Mouse (Mus musculus) gastrocnemius, adult 2 months (tissue): Measurements from ENCODE around the gene Dync1li2. TPM values are rescaled to one million over a fixed set of nuclear protein-coding genes. Genes with fewer than 3 reads are reported as not detected.

Experiments used
- DNase-seq: peaks from one replicate; pipeline ENCODE4 v3.0.0; 2022
- H3K27ac ChIP-seq: fragments of 200-600 bp; 2 replicates; pipeline ENCODE4 v1.8.1; 2022; ENCODE audit warnings: mild to moderate bottlenecking
- H3K4me3 ChIP-seq: fragments of 200-600 bp; 2 replicates; pipeline ENCODE4 v1.8.1; 2022; ENCODE audit warnings: mild to moderate bottlenecking, moderate library complexity
- CTCF ChIP-seq: fragments of 200-600 bp; IDR thresholded peaks from 2 replicates; pipeline ENCODE4 v1.8.1; 2022; ENCODE audit warnings: antibody characterized with exemption, mild to moderate bottlenecking, moderate library complexity
- intact Hi-C: fragments of 180-260 bp; cut with DNase I; formaldehyde crosslinking; loops from one replicate; pipeline ENCODE4 v1.15.1; 2025
- total RNA-seq, 2 experiments: library from RNA; stranded (reverse); gene quantifications; 2 replicates each; pipeline ENCODE4 v1.2.3; 2021

Gene Dync1li2
- total RNA-seq, 2 experiments from 2014 or later: 99.8 to 100 TPM

DNA sequence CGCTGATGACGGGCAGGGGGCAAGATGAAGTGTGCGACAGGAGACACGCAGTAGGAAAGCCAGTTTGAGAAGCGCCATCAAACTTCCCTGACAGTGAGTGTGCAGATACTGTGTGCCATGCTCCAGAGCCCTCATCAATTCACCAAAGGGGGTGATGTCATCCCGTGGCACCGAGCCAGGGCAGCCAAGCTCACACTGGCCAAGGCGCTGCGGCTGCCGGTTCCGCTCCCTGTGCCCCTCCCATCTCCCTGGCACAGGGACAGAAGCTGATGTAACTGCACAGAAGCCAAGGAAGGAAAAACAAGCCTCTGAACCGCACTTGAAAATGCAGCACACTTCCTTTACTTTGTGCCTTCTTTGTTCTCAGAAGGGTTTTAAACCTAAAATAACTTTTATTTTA lies 6.8 kb downstream of the Dync1li2 start:
- Histone ChIP-seq H3K27ac (peak overlapping the region; percentile 81), H3K4me3 (peak overlapping the region; percentile 53)
- intact Hi-C loops: loop anchor here (5.0 kb wide), 2 partner anchors 136 to 184 kb away; partner anchors contain the start of gene Cklf
- peak; percentile 99 for DNase-seq
- no peak for TF ChIP-seq CTCF

DNA sequence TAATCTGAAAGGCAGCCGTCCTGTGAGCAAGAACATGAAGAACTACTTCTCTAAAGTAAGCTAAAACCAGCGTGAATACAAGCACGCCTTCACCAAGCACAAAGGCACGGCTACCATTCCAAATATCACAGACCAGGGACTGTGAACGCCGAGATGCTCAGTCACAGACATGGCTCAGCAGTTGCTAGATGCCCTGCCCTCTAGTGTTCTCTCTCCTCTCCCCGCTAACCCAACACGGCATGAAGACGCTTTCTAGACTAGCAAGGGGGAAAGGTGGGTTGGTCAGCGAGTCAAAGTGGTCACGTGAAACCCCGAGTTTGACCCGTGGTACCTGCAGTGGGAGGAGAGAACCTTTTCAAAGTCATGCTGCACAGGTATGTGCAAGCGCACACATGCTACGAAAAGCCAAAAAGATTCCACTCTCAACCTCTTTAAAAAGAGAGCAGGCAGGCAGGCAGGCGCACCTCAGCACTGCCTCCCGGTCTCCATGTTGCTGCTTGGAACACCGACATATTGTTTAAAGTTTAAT lies 8.0 kb downstream of the Dync1li2 start:
- intact Hi-C loops: loop anchor here (5.0 kb wide), 3 partner anchors 38 to 183 kb away; partner anchors contain the start of genes Cklf and Cmtm4
- Histone ChIP-seq H3K4me3 (no peak overlapping the region), H3K27ac (no peak overlapping the region)
- TF ChIP-seq CTCF: peak; percentile 15; the same call in 1 of the 2 replicates
- no peak for DNase-seq

DNA sequence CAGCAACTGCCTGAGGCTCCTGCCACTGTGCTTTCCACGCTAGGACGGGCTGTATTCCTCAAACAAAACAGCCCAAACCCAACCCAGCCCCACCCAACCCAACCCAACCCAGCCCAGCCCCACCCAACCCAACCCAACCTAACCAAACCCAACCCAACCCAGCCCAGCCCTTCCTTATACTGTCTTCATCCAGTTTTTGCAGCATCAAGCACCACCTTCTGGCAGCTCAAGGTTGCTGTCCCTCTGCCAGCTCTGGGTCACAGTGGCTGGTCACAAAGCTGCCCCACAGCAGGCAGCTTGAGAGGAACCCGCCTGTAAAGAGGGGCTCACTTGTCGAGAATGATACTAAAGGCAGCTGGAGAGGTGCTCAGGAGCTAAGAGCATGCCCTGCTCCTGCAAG lies 8.6 kb downstream of the Dync1li2 start:
- 0 out of 2 replicates have a peak overlapping the region, but pooled peaks have one; percentile 28 for H3K27ac ChIP-seq
- peak; percentile 43 for DNase-seq
- no peak overlapping the region for H3K4me3 ChIP-seq
- intact Hi-C loops: loop anchor here (5.0 kb wide), 1 partner anchor 37 kb away; the partner anchor contains the start of gene Cmtm4
- peak; percentile 7; the same call in 1 of the 2 replicates for TF ChIP-seq CTCF

DNA sequence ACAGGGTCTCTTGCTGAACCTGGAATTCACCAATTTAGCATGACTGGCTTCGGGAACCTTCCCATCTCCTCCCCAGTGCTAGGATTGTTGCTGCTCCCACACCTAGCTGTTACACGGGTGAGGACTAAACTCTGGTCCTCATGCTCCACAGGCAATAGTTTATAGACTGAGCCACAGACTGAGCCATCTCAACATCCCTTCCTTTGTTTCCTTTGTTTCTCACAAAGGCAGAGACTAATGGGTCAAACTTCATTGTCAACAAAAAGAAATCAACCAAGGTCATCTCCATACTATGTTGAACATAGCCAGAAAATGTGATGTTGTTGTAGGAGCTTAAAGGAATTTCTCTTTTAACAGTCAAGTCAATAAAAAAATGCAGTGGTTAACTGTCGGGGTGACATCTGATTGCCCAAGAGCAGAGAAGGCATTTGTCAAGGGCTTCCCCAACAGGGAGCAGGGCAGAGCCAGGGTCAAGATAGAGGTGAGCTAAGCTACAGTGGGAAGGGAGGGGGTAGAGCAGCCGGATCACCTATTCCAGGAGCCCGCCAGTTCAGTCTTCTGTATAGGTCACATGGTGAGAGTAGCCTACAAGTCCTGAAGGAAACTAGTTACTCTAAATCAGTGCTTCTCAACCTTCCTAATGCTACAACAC lies 9.5 kb downstream of the Dync1li2 start:
- Histone ChIP-seq H3K4me3 (no peak overlapping the region), H3K27ac (no peak overlapping the region)
- TF ChIP-seq CTCF: no peak
- DNase-seq: no peak
- intact Hi-C loops: loop anchor here (5.0 kb wide), 1 partner anchor 36 kb away; the partner anchor contains the start of gene Cmtm4

DNA sequence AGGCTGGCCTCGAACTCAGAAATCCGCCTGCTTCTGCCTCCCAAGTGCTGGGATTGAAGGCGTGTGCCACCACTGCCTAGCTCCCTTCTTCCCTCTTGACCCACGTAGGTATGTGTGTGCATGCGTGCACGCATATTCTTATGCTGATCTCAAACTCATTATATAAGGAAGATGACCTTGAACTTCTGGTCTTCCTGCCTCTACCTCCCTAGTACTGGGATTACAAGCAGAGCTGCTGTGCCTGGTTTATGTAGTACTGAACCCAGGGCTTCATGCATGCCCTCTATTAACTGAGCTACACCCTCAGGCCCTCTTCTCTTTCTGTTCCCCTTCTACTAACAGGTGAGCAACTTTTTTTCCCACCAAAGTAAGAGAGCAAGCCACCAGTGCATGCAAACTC lies 10.2 kb downstream of the Dync1li2 start:
- no peak overlapping the region for H3K4me3 ChIP-seq
- no peak overlapping the region for H3K27ac ChIP-seq
- intact Hi-C loops: loop anchor here (5.0 kb wide), 1 partner anchor 35 kb away; the partner anchor contains the start of gene Cmtm4
- no peak for TF ChIP-seq CTCF
- DNase-seq: no peak

DNA sequence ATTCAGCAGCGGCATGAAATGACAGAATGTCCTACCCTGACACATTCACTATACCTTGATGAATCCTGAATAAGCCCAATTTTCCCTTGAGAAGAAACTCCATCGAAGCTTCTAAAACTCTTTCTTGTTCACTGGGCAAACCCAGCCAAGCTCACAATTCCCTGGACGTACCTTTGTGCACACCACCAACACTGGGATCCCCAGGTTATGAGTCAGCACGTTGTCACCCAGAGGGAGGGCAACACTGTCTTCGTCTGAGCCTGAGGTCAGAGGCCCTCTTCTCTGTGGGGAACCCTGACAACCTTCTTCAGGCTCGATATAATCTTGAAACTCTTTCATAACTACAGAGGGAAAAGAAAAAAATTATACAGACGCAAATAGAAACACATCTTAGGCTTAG lies 12.6 kb downstream of the Dync1li2 start:
- no peak overlapping the region for H3K4me3 ChIP-seq
- H3K27ac ChIP-seq: no peak overlapping the region
- TF ChIP-seq CTCF: no peak
- intact Hi-C loops: loop anchor here (5.0 kb wide), 1 partner anchor 33 kb away; the partner anchor contains the start of gene Cmtm4
- DNase-seq: no peak

DNA sequence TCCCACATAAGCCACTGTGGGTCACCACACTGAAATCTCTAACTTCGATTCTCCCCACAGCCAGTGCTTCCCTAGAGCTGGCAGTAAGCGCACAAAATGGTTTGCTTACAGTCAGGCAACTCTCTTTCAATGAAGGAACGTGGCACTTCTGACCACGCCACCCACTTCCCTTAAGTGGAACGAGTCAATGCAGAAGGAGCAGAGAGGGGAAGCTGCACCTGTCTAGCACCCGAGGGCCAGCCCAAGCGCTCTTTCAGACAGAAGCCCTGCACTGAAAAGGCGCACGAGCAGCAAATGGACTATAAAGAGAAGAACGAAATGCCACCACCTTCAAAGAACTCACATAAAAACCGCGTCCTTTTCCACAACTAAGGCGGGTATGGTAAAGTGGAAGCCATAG lies 15.1 kb downstream of the Dync1li2 start:
- DNase-seq: no peak
- Histone ChIP-seq H3K4me3 (no peak overlapping the region), H3K27ac (no peak overlapping the region)
- intact Hi-C loops: no loop called here
- no peak for TF ChIP-seq CTCF

DNA sequence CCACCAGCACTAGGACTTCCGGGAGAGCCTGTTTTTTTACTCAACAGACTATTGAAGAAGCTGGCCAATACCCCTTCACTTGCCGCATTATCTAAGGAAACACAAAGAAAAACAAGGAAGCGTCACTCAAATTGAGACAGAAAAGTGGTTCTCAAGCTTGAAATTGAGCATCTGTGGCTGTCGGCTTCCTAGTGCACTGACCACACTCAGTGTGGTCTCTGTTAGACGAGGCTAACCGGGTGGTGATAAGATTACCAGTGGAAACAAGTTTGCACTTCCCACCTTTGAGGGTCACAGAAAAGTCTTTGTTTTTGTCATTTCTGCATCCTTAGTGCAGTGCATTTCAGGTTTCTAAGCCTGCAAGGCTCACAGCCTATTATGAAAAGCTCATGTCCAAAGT lies 20.5 kb downstream of the Dync1li2 start:
- Histone ChIP-seq H3K4me3 (no peak overlapping the region), H3K27ac (no peak overlapping the region)
- no peak for TF ChIP-seq CTCF
- no peak for DNase-seq
- intact Hi-C loops: no loop called here

DNA sequence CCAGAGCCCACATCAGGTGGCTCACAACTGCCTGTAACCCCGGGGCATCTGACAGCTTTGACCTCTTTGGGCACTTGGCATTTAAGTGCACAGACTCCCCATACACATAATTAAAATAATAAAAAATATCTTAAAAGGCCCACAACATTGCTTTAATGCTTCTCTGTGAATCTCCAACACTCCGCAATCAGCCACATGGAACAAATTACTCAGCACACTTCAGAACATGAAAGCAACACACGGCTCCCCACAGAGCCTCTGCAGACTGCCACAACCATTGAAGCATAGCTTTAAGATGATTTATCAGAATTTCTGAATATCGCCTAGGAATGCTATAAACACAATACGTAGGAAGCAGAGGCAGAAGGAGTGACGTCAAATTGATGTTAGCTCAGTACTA lies 26.8 kb downstream of the Dync1li2 start:
- DNase-seq: no peak
- Histone ChIP-seq H3K4me3 (no peak overlapping the region), H3K27ac (no peak overlapping the region)
- intact Hi-C loops: no loop called here
- TF ChIP-seq CTCF: no peak

DNA sequence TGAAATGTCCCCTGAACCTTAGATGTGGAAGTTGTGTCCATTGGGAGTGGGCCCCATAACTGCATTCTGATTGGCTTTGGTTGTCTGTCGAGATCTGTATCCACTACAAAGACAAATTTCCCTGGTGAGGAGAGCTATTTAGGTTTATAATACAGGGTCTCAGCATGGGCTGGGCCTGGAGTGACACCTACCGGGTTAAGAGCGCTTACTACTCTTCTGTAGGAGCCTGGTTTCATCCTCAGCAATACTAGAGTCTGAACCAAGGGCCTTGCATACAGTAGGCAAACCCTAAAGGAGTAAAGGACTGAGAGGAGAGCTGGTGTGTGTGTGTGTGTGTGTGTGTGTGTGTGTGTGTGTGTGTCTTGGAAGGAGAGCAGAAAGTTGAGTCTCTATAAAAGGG lies 28.6 kb downstream of the Dync1li2 start:
- no peak for TF ChIP-seq CTCF
- no peak overlapping the region for H3K27ac ChIP-seq
- no peak overlapping the region for H3K4me3 ChIP-seq
- DNase-seq: no peak
- intact Hi-C loops: no loop called here

DNA sequence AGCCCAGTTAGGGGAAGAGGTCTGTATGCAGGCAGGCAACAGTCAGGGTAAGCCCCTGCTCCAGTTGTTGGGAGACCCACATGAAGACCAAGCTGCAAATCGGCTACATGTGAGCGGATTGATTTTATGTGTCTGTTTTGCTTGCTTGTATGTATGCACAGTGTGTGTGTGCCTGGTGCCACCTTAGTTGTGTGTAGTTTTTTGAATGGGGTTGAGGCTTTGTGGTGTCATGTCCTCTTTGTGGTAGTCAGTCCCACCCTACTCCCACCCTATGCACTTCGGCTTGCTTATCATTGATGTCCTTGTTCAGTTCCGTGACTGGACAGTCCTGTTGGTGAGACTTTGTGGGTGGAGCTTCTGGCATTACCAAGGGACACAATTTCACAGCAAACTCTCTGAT lies 29.1 kb downstream of the Dync1li2 start:
- no peak for TF ChIP-seq CTCF
- no peak overlapping the region for H3K4me3 ChIP-seq
- H3K27ac ChIP-seq: no peak overlapping the region
- intact Hi-C loops: no loop called here
- no peak for DNase-seq

DNA sequence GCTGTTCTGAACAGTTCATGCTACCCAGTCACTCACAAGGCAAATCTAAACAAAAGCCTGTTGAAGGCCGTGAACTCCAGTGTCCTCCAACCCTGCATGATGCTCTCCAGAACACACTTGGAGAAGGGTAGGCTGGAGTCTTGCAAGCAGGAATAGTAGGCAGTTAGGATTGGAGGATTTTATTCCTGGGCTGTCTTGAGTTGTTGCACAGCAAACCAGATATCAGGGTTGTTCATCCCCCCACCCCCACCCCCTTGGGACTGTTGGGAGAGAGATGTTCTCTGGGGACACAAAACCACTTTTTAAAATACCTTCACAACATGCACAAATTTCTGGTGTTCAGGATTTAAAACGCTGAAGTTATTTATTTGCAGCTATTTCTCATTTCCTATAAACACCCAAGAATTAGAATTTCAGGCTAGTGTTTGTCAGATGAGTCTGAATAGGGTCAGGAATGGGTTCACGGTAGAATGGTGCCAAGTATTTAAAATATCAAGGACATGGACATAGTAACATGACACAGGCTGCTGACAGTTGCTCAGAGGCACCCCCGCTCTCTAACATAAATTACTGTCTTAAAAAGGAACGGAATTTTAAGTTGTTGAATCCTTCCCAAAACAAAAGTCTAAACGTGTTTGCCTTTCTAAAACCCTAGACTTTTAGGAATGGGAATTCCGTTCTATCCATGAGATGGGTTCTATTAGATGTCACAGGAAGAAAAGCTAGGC lies 29.9 kb downstream of the Dync1li2 start:
- Histone ChIP-seq H3K27ac (no peak overlapping the region), H3K4me3 (no peak overlapping the region)
- no peak for TF ChIP-seq CTCF
- DNase-seq: no peak
- intact Hi-C loops: no loop called here

DNA sequence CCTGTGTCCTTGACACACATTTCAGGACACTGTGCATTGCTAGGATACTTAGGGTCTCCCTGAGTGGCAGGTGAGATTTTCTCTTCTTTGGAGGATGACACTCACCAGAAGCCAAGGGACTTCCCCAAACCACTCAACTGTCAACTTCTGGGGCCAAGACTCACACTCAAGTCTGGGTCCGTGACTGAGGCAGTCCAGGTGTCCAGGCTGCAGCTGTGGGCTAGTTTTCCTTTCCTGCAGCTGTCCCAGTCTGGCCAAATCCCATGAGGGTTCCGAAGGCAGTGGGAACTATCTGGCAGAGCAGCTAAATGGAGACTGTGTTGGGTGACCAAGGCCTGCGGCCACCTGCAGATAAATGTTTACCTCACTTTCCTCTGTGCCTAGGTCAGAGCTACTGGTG lies 30.9 kb downstream of the Dync1li2 start:
- H3K27ac ChIP-seq: no peak overlapping the region
- no peak for DNase-seq
- no peak overlapping the region for H3K4me3 ChIP-seq
- intact Hi-C loops: no loop called here
- TF ChIP-seq CTCF: no peak
